Mouse (Mus musculus) right cerebral cortex, adult 2 months (tissue): ENCODE measurements around the gene Pgf.

ENCODE experiments used
- DNase-seq, 2 experiments: peaks; one replicate each; pipeline ENCODE4 v3.0.0; 2021 to 2022; ENCODE audit warnings: low spot score in 2 of 2

Gene Pgf

GRCm38 (mm10) chr12:85126986-85127603 is 50.5 kb downstream of the Pgf start:
- no peak for DNase-seq

- DNase-seq: no peak
Measured at GRCm38 (mm10) chr12:85124751-85125150, 52.8 kb downstream of the Pgf start.

- no peak for DNase-seq
Measured at GRCm38 (mm10) chr12:85123645-85124044, 53.9 kb downstream of the Pgf start.

- no peak for DNase-seq
Measured at GRCm38 (mm10) chr12:85123108-85123530, 54.5 kb downstream of the Pgf start.

- no peak for DNase-seq
Measured at GRCm38 (mm10) chr12:85121806-85122459, 55.7 kb downstream of the Pgf start.
